Mouse (Mus musculus): ENCODE measurements around the gene Slc29a3.

- TF ChIP-seq CTCF (IDR thresholded peaks at IDR 0.05) (no peak), POLR2A (IDR thresholded peaks at IDR 0.05; ENCODE audit: insufficient read depth, low read depth, low read length) (no peak), EP300 (IDR thresholded peaks at IDR 0.05; ENCODE audit: insufficient read depth, low read depth, low read length) (no peak)
Observed at GRCm38 (mm10) chr10:60770855-60771254, 18.3 kb upstream of the Slc29a3 start.

All from heart, adult 2 months (tissue).